Mouse (Mus musculus) forebrain, embryonic 11.5 days (tissue): ENCODE results near the gene Tenm2. TPM values are rescaled to one million over a fixed set of nuclear protein-coding genes. Genes with fewer than 3 reads are reported as not detected.

Source experiments
- ATAC-seq: fragments of 200-750 bp; cut with Nextera tagmentation; replicated peaks from 2 replicates; pipeline ENCODE4 v1.8.0; 2017; ENCODE audit warnings: moderate TSS enrichment; ENCODE audit not compliant: low FRiP score
- DNase-seq: peaks from one replicate; pipeline ENCODE4 v3.0.0-alpha.2; 2017; ENCODE audit warnings: low spot score
- H3K27ac ChIP-seq: fragments of 300-500 bp; sonication (generic); 2 replicates; pipeline ENCODE4 v1.5.1; 2014; ENCODE audit warnings: low read depth, low read length
- H3K27me3 ChIP-seq: fragments of 300-500 bp; sonication (generic); 2 replicates; pipeline ENCODE4 v1.6.1; 2014; ENCODE audit warnings: mild to moderate bottlenecking, low read length, mixed read lengths; ENCODE audit not compliant: control insufficient read depth, insufficient read depth
- H3K36me3 ChIP-seq: fragments of 300-500 bp; sonication (generic); 2 replicates; pipeline ENCODE4 v1.6.1; 2014; ENCODE audit warnings: mild to moderate bottlenecking, low read length, moderate library complexity, mixed read lengths; ENCODE audit not compliant: control insufficient read depth, insufficient read depth
- H3K4me1 ChIP-seq: fragments of 300-500 bp; sonication (generic); replicated peaks from 2 replicates; pipeline ENCODE4 v1.6.1; 2014; ENCODE audit warnings: low read length, mixed read lengths; ENCODE audit not compliant: control insufficient read depth, insufficient read depth
- H3K4me2 ChIP-seq: fragments of 300-500 bp; sonication (generic); 2 replicates; pipeline ENCODE4 v1.6.1; 2014; ENCODE audit warnings: low read depth, mild to moderate bottlenecking, low read length, moderate library complexity, mixed read lengths; ENCODE audit not compliant: severe bottlenecking
- H3K4me3 ChIP-seq: fragments of 300-500 bp; sonication (generic); 2 replicates; pipeline ENCODE4 v1.5.1; 2014; ENCODE audit warnings: low read depth, low read length
- H3K9ac ChIP-seq: fragments of 300-500 bp; sonication (generic); 2 replicates; pipeline ENCODE4 v1.6.1; 2014; ENCODE audit warnings: low read length
- H3K9me3 ChIP-seq: fragments of 300-500 bp; sonication (generic); 2 replicates; pipeline ENCODE4 v1.6.1; 2016; ENCODE audit warnings: low read length, mixed read lengths; ENCODE audit not compliant: control insufficient read depth
- WGBS: fragments of 180-500 bp; shearing (Covaris S2); extraction: QIAGEN DNeasy Blood & Tissue Kit; methylation state at CpG from one replicate; pipeline ENCODE4 v1.1.7; 2014; 5-methylcytosine and 5-hydroxymethylcytosine counted together
- polyA plus RNA-seq: library from polyadenylated mRNA; unstranded; fragments of >200 nt; fragmentation: Nextera tagmentation; extraction: Ambion mirVana; gene quantifications from 2 replicates; pipeline ENCODE4 v1.2.1, GENCODE M21; 2014

The Tenm2 gene
- polyA plus RNA-seq, 1 experiment from 2014 or later: 3.8 TPM

- DNase-seq (no peak), ATAC-seq (no peak)
- no peaks in the 10 kb centered on the region for H3K9me3 ChIP-seq
- no peak overlapping the region for H3K9ac ChIP-seq
- no peaks in the 10 kb centered on the region for H3K27me3 ChIP-seq
- H3K4me1 ChIP-seq: peaks cover 3% of the 10 kb centered on the region; the same call in 1 of the 2 replicates
- 54% methylated on average over 6 of the region's 6 CpGs for WGBS
- no peak overlapping the region for H3K4me2 ChIP-seq
- H3K4me3 ChIP-seq: no peak overlapping the region
- no peaks in the 10 kb centered on the region for H3K36me3 ChIP-seq
- H3K27ac ChIP-seq: no peak overlapping the region
Measured at GRCm38 (mm10) chr11:36635082-36635481, 600.7 kb downstream of the Tenm2 start.

- Histone ChIP-seq H3K4me2 (no peak overlapping the region), H3K4me1 (peaks cover 3% of the 10 kb centered on the region; the same call in 1 of the 2 replicates), H3K9me3 (no peaks in the 10 kb centered on the region), H3K27ac (no peak overlapping the region), H3K27me3 (no peaks in the 10 kb centered on the region), H3K36me3 (no peaks in the 10 kb centered on the region), H3K9ac (no peak overlapping the region), H3K4me3 (no peak overlapping the region)
- ATAC-seq (no peak), DNase-seq (no peak)
Measured at GRCm38 (mm10) chr11:36632201-36632600, 603.6 kb downstream of the Tenm2 start.

- H3K4me2 ChIP-seq: no peak overlapping the region
- no peak overlapping the region for H3K27ac ChIP-seq
- no peak overlapping the region for H3K4me3 ChIP-seq
- no peaks in the 10 kb centered on the region for H3K9me3 ChIP-seq
- H3K27me3 ChIP-seq: no peaks in the 10 kb centered on the region
- no peaks in the 10 kb centered on the region for H3K36me3 ChIP-seq
- no peaks in the 10 kb centered on the region for H3K4me1 ChIP-seq
- no peak overlapping the region for H3K9ac ChIP-seq
- DNase-seq: no peak
- ATAC-seq: peak; percentile 56
- 63% methylated on average over 6 of the region's 6 CpGs for WGBS
Measured at GRCm38 (mm10) chr11:36613807-36614206, 622.0 kb downstream of the Tenm2 start.

- Histone ChIP-seq H3K4me1 (peaks cover 4% of the 10 kb centered on the region; the same call in 1 of the 2 replicates), H3K27me3 (no peaks in the 10 kb centered on the region), H3K4me2 (no peak overlapping the region), H3K9me3 (no peaks in the 10 kb centered on the region), H3K4me3 (no peak overlapping the region), H3K27ac (peak overlapping the region; percentile 53; the same call in 1 of the 2 replicates), H3K36me3 (no peaks in the 10 kb centered on the region), H3K9ac (no peak overlapping the region)
- DNase-seq: peak; percentile 55
- 28% methylated on average over 8 of the region's 8 CpGs for WGBS
- ATAC-seq: peak; percentile 84
Measured at GRCm38 (mm10) chr11:36604815-36605382, 630.9 kb downstream of the Tenm2 start.

- DNase-seq (no peak), ATAC-seq (peak; percentile 71; the same call in 1 of the 2 replicates)
- WGBS: 29% methylated on average over 3 of the region's 3 CpGs
- no peaks in the 10 kb centered on the region for H3K36me3 ChIP-seq
- peak overlapping the region; percentile 53; the same call in 1 of the 2 replicates for H3K27ac ChIP-seq
- H3K4me1 ChIP-seq: peaks cover 4% of the 10 kb centered on the region; the same call in 1 of the 2 replicates
- H3K4me3 ChIP-seq: no peak overlapping the region
- no peak overlapping the region for H3K4me2 ChIP-seq
- no peaks in the 10 kb centered on the region for H3K9me3 ChIP-seq
- H3K27me3 ChIP-seq: no peaks in the 10 kb centered on the region
- no peak overlapping the region for H3K9ac ChIP-seq
Measured at GRCm38 (mm10) chr11:36604272-36604671, 631.5 kb downstream of the Tenm2 start.

GRCm38 (mm10) chr11:36592471-36592870, 643.3 kb downstream of the Tenm2 start:
- 16% methylated on average over 1 of the region's 1 CpGs for WGBS

GRCm38 (mm10) chr11:36566146-36566545, 669.6 kb downstream of the Tenm2 start:
- Histone ChIP-seq H3K9me3 (no peaks in the 10 kb centered on the region), H3K4me2 (no peak overlapping the region), H3K36me3 (no peaks in the 10 kb centered on the region), H3K27ac (no peak overlapping the region), H3K27me3 (no peaks in the 10 kb centered on the region), H3K4me3 (no peak overlapping the region), H3K9ac (no peak overlapping the region), H3K4me1 (no peaks in the 10 kb centered on the region)
- 83% methylated on average over 2 of the region's 2 CpGs for WGBS
- no peak for ATAC-seq
- DNase-seq: no peak

More at GRCm38 (mm10) chr11:36592471-36592870, 643.3 kb downstream of the Tenm2 start:
- no peak for DNase-seq
- Histone ChIP-seq H3K4me1 (no peaks in the 10 kb centered on the region; the same call in 1 of the 2 replicates), H3K9me3 (no peaks in the 10 kb centered on the region), H3K27ac (no peak overlapping the region), H3K4me2 (no peak overlapping the region), H3K27me3 (no peaks in the 10 kb centered on the region), H3K4me3 (no peak overlapping the region), H3K36me3 (no peaks in the 10 kb centered on the region), H3K9ac (no peak overlapping the region)
- no peak for ATAC-seq

GRCm38 (mm10) chr11:36562851-36563250, 672.9 kb downstream of the Tenm2 start:
- no peaks in the 10 kb centered on the region for H3K36me3 ChIP-seq
- no peak overlapping the region for H3K4me3 ChIP-seq

More at GRCm38 (mm10) chr11:36562851-36563250, 672.9 kb downstream of the Tenm2 start:
- H3K27ac ChIP-seq: no peak overlapping the region
- WGBS: 72% methylated on average over 3 of the region's 3 CpGs
- no peaks in the 10 kb centered on the region for H3K4me1 ChIP-seq
- no peak overlapping the region for H3K9ac ChIP-seq
- no peaks in the 10 kb centered on the region for H3K27me3 ChIP-seq
- H3K4me2 ChIP-seq: no peak overlapping the region
- ATAC-seq (no peak), DNase-seq (no peak)
- no peaks in the 10 kb centered on the region for H3K9me3 ChIP-seq
